Mouse (Mus musculus) hindbrain, postnatal 0 days (tissue): ENCODE results near the gene Tmppe. TPM values are rescaled to one million over a fixed set of nuclear protein-coding genes. Genes with fewer than 3 reads are reported as not detected.
"Not testable (repeated sequence)": the region's sequence is repeated elsewhere in the genome, so short reads cannot be mapped to it uniquely, and the experiment has no call there.

ENCODE experiments used
- ATAC-seq: fragments of 200-750 bp; cut with Nextera tagmentation; 2 replicates; pipeline ENCODE4 v1.8.0; 2017; ENCODE audit warnings: mild to moderate bottlenecking, moderate TSS enrichment, moderate library complexity
- DNase-seq: peaks from one replicate; pipeline ENCODE4 v3.0.0-alpha.2; 2015; ENCODE audit warnings: low spot score
- H3K27ac ChIP-seq: fragments of 300-500 bp; sonication (generic); 2 replicates; pipeline ENCODE4 v1.5.1; 2014; ENCODE audit warnings: mild to moderate bottlenecking
- H3K27me3 ChIP-seq: fragments of 300-500 bp; sonication (generic); 2 replicates; pipeline ENCODE4 v1.6.1; 2014; ENCODE audit warnings: low read length, mixed read lengths; ENCODE audit not compliant: insufficient read depth
- H3K36me3 ChIP-seq: fragments of 300-500 bp; sonication (generic); 2 replicates; pipeline ENCODE4 v1.6.1; 2014; ENCODE audit warnings: low read length, mixed read lengths; ENCODE audit not compliant: insufficient read depth
- H3K4me1 ChIP-seq: fragments of 300-500 bp; sonication (generic); 2 replicates; pipeline ENCODE4 v1.6.1; 2014; ENCODE audit warnings: antibody characterized with exemption, low read length, mixed read lengths; ENCODE audit not compliant: insufficient read depth
- H3K4me2 ChIP-seq: fragments of 300-500 bp; sonication (generic); 2 replicates; pipeline ENCODE4 v1.6.1; 2014; ENCODE audit warnings: low read depth, mild to moderate bottlenecking, low read length, moderate library complexity, mixed read lengths
- H3K4me3 ChIP-seq: fragments of 300-500 bp; sonication (generic); 2 replicates; pipeline ENCODE4 v1.5.1; 2014; ENCODE audit warnings: low read length
- H3K9ac ChIP-seq: fragments of 300-500 bp; sonication (generic); replicated peaks from 2 replicates; pipeline ENCODE4 v1.6.1; 2014; ENCODE audit warnings: mild to moderate bottlenecking, low read length, moderate library complexity, mixed read lengths
- H3K9me3 ChIP-seq: fragments of 300-500 bp; sonication (generic); 2 replicates; pipeline ENCODE4 v1.6.1; 2016; ENCODE audit warnings: low read length, mixed read lengths
- CTCF ChIP-seq: IDR thresholded peaks from 2 replicates; pipeline ENCODE4 v1.5.1; 2016; ENCODE audit warnings: antibody characterized with exemption, control low read depth, low read depth
- WGBS: fragments of 180-500 bp; shearing (Covaris S2); extraction: QIAGEN DNeasy Blood & Tissue Kit; methylation state at CpG from one replicate; pipeline ENCODE4 v1.1.7; 2014; 5-methylcytosine and 5-hydroxymethylcytosine counted together
- polyA plus RNA-seq: library from polyadenylated mRNA; unstranded; fragments of >200 nt; fragmentation: Nextera tagmentation; extraction: Ambion mirVana; gene quantifications from 2 replicates; pipeline ENCODE4 v1.2.1, GENCODE M21; 2015
- total RNA-seq: library from RNA; depleted of rRNA; stranded (reverse); fragments of >200 nt; gene quantifications from 2 replicates; pipeline ENCODE4 v1.2.3, GENCODE M21; 2014

Gene Tmppe
- total and polyA plus RNA-seq, 2 experiments from 2014 or later, result 7.1 to 9.4 TPM

DNA sequence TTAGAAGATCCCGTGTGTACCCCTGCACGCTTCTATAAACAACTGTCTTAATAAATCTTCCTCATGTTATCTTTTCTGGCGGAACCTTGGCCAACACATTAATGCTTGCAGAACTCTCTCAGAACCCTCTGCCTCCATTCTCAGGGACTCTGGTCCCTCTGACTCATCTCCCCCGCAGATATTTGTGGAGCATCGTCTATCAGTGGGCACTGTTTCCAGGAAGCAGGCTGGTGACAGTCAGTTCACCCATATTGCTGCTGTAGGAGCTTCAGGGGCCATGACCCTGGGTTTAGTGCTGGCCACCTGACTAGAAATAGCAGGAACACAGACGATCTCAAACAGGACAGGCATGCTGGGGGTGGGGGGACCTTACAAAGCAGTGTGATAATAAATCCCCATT, 13.8 kb upstream of the Tmppe start:
- no peak for TF ChIP-seq CTCF
- H3K4me2 ChIP-seq, result no peak overlapping the region
- peaks cover 8% of the 10 kb centered on the region; the same call in 1 of the 2 replicates for H3K36me3 ChIP-seq
- WGBS, result 81% methylated on average over 6 of the region's 6 CpGs
- H3K4me3 ChIP-seq, result no peak overlapping the region
- H3K27me3 ChIP-seq, result no peaks in the 10 kb centered on the region
- ATAC-seq (no peak), DNase-seq (no peak)
- no peak overlapping the region for H3K9ac ChIP-seq
- no peaks in the 10 kb centered on the region for H3K4me1 ChIP-seq
- no peak overlapping the region for H3K27ac ChIP-seq
- H3K9me3 ChIP-seq, result no peaks in the 10 kb centered on the region

DNA sequence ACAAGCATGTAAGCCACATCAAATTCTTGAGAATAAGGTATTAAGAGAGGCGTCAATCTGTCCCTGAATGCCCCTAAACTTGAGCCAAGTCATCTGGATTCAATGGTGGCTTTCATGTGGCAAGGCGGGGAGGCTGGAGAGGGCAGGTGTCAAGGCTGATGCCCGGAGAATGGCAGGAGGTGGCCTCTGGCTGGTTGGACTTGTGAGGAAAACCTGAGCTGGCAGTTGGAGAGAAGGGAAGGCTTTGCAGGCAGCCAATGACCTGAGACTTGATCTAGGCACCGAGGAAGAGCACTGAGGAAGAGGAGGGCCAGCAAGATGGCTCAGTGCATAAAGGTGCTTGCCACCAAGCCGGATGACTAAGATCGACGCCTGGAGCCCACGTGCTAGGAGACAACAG, 12.6 kb upstream of the Tmppe start:
- H3K9ac ChIP-seq, result no peak overlapping the region
- no peak for ATAC-seq
- no peak for TF ChIP-seq CTCF
- no peak for DNase-seq
- no peaks in the 10 kb centered on the region for H3K27me3 ChIP-seq
- no peak overlapping the region for H3K4me2 ChIP-seq
- no peaks in the 10 kb centered on the region for H3K4me1 ChIP-seq
- no peak overlapping the region for H3K4me3 ChIP-seq
- no peaks in the 10 kb centered on the region for H3K9me3 ChIP-seq
- H3K27ac ChIP-seq, result no peak overlapping the region
- peaks cover 8% of the 10 kb centered on the region; the same call in 1 of the 2 replicates for H3K36me3 ChIP-seq
- 81% methylated on average over 8 of the region's 8 CpGs for WGBS

DNA sequence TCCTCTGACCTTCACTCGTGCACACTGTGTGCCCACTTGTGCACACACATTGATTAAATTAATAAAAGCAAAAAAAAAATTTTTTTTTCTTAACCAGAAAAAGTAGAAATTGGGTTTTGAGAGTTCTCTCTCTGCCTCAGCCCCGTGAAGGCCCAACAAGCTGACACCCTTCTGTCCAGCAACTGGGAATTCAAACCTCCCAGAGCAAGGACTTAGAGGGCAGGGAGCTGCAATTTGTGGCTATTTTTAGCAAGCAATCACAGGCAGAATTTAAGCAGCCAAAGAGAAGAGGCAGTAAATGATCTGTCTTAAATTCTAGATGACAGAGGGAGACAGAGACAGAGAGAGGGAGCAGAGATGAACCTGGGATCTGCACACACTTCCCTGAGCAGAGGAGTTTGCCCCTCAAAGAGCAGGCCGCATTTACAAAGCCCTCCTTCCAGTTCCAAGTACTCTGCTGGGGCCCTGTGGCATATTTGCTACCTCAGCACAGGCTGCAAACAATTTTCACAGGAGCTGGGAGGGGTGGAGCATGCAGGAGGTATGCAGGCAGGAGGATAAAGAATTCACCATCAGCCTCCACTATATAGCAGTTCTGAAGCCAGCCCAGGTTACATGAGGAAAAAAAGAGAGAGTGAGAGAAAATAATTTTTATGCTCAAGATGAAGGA, 12.1 kb upstream of the Tmppe start:
- H3K36me3 ChIP-seq, result peaks cover 8% of the 10 kb centered on the region; the same call in 1 of the 2 replicates
- WGBS, result 80% methylated on average over 3 of the region's 3 CpGs
- no peak for DNase-seq
- no peak overlapping the region for H3K9ac ChIP-seq
- no peak for TF ChIP-seq CTCF
- H3K4me3 ChIP-seq, result no peak overlapping the region
- H3K4me2 ChIP-seq, result no peak overlapping the region
- no peaks in the 10 kb centered on the region for H3K27me3 ChIP-seq
- H3K27ac ChIP-seq, result peak overlapping the region; percentile 3; the same call in 1 of the 2 replicates
- H3K9me3 ChIP-seq, result no peaks in the 10 kb centered on the region
- ATAC-seq, result no peak
- no peaks in the 10 kb centered on the region for H3K4me1 ChIP-seq

DNA sequence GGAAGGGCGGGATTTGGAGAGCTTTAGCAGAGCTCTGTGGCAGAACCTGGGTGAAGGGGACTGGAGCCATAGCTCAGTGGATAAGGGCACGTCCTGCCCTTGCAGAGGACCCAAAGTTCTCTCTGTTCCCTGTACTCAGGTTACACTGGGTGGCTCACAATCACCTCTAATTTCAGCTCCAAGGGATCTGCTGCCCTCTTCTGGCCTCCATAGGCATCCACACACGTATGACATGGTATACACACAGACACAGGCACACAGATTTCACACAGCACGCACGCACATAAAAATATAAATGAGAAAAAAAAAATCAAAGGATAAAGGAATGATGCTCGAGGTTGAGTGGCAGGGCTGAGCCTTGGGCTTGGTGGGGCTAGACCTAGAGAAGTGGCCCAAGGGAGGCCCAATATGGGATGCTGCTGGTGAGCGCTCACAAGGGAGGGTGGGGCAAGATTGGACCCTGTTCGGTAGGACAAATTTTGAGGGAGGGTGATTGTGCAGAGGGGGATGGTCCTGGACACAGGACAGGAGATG, 11.5 kb upstream of the Tmppe start:
- H3K9ac ChIP-seq, result no peak overlapping the region
- TF ChIP-seq CTCF, result peak; percentile 61
- whole genome bisulfite sequencing, result 83% methylated on average over 8 of the region's 8 CpGs

DNA sequence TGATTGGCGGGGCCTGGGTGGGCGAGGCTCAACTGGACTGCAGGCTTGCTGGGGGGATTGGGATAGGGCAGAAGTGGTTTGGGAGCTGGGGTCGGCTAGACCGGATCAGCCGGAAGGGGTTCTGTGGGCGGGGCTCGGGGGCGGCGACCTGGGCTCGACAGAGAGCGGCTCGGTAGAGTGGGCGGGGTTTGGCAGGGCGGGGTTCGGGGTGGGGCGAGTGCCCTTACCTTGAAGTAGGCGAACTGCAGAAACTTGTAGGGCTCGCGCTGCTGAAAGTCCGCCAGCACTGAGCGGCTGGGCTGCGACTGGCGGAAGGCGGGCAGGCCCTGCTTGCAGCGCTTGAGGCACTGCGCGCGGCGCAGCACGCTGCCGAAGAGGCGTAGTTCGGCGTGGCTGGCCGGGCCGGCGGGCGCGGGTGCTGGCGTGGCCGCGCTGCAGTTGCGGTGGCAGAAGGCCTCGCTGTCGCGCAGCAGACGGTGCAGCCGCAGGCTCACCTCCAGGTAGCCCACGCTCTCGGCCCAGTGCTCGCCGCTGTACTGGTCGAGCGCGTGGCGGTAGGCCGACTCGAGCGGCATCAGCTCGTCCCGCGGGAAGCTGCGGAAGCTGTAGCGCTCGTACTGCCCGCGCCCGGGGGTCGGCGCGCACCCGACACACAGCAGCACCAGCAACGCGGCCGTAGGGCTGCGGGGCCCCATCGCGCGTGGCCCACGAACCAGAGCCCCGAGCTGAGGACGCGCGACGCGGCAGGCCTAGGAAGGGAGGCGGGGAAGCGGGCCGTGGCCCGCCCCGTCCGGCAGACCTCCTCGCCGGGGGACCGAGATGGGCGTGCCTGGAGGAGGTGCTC, 10.8 kb upstream of the Tmppe start, which contains the start of gene Crtap:
Gene Crtap, minus strand, starts transcription at position 771 of the 844 bp plus-strand sequence.
- TF ChIP-seq CTCF, result no peak
- peak within 1 kb of the TSS; percentile 65 for H3K4me3 ChIP-seq
- H3K27ac ChIP-seq, result peak within 1 kb of the TSS; percentile 69; the same call in 1 of the 2 replicates
- no peaks in the 10 kb centered on the region for H3K27me3 ChIP-seq
- H3K4me2 ChIP-seq, result peak within 1 kb of the TSS; percentile 88
- DNase-seq (peak; percentile 63), ATAC-seq (peak; percentile 75)
- peak within 1 kb of the TSS; percentile 77 for H3K9ac ChIP-seq
- no peaks in the 10 kb centered on the region for H3K36me3 ChIP-seq
- no peaks in the 10 kb centered on the region for H3K4me1 ChIP-seq
- H3K9me3 ChIP-seq, result no peaks in the 10 kb centered on the region
- 2% methylated on average over 92 of the region's 96 CpGs for WGBS

More for the DNA sequence above, 11.5 kb upstream of the Tmppe start:
- Histone ChIP-seq H3K4me1 (no peaks in the 10 kb centered on the region), H3K4me3 (peak overlapping the region; percentile 65), H3K27ac (peak overlapping the region; percentile 69; the same call in 1 of the 2 replicates), H3K4me2 (peak overlapping the region; percentile 88), H3K27me3 (no peaks in the 10 kb centered on the region), H3K36me3 (peaks cover 2% of the 10 kb centered on the region; the same call in 1 of the 2 replicates), H3K9me3 (no peaks in the 10 kb centered on the region)
- DNase-seq (peak; percentile 13), ATAC-seq (peak; percentile 55)

DNA sequence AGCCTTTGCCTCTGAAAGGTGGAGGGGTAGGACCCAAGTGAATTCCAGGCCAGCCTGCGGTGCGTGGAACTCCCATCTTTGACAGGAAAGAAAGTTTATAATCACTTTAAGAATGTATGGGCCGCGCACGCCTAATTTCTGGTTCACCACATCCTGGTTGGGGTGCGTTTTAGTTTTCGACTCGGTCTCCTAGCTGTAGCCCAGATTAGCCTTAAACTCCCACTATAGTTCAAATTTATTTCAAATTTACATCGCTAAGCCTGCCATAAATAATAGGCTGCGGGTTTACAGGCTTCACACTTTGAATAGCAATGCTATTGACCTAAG, 10.2 kb upstream of the Tmppe start:
- peak overlapping the region; percentile 65 for H3K4me3 ChIP-seq
- peak overlapping the region; percentile 77 for H3K9ac ChIP-seq
- no peak for TF ChIP-seq CTCF
- no peaks in the 10 kb centered on the region for H3K27me3 ChIP-seq
- no peak for ATAC-seq
- no peak overlapping the region for H3K27ac ChIP-seq
- no peak for DNase-seq
- no peaks in the 10 kb centered on the region for H3K9me3 ChIP-seq
- H3K36me3 ChIP-seq, result no peaks in the 10 kb centered on the region
- peak overlapping the region; percentile 88 for H3K4me2 ChIP-seq
- 5% methylated on average over 10 of the region's 10 CpGs for WGBS
- no peaks in the 10 kb centered on the region for H3K4me1 ChIP-seq

DNA sequence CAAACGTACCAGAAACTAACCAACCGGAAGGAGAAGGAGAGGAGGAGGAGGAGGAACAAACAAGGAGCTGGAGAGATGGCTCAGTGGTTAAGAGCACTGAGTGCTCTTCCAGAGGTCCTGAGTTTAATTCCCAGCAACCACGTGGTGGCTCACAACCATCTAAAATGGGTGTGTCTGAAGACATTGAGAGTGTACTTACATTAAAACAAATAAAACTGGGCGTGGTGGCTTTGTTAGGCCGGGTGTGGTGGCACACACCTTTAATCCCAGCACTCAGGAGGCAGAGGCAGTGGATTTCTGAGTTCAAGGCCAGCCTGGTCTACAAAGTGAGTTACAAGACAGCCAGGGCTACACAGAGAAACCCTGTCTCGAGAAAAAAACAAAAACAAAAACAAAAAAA, 6.8 kb upstream of the Tmppe start:
- not testable (repeated sequence) for ATAC-seq, DNase-seq, H3K27me3 ChIP-seq, H3K4me2 ChIP-seq, H3K9me3 ChIP-seq, H3K4me3 ChIP-seq, H3K4me1 ChIP-seq, H3K36me3 ChIP-seq, H3K27ac ChIP-seq, H3K9ac ChIP-seq
- 67% methylated on average over 6 of the region's 6 CpGs for WGBS
